Mouse (Mus musculus): Measurements from ENCODE around the gene Tctex1d4.

- TF ChIP-seq EP300 (IDR thresholded peaks at IDR 0.05; ENCODE audit: insufficient read depth, low read depth, low read length): no peak
- no peak for TF ChIP-seq POLR2A (IDR thresholded peaks at IDR 0.05; ENCODE audit: insufficient read depth, low read depth, low read length)
- no peak for TF ChIP-seq CTCF (IDR thresholded peaks at IDR 0.05)
These were observed 33.1 kb downstream of the Tctex1d4 start for GRCm38 (mm10) chr4:117159666-117160065.

Data from heart, adult 2 months (tissue).